Mouse (Mus musculus) embryonic facial prominence, embryonic 15.5 days (tissue): ENCODE data around the gene Tprg. TPM values are rescaled to one million over a fixed set of nuclear protein-coding genes. Genes with fewer than 3 reads are reported as not detected.

Experiments used
- ATAC-seq: fragments of 200-750 bp; cut with Nextera tagmentation; 2 replicates; pipeline ENCODE4 v1.8.0; 2017; ENCODE audit warnings: low read depth, moderate TSS enrichment; ENCODE audit not compliant: insufficient number of reproducible peaks, low FRiP score, low TSS enrichment
- H3K27ac ChIP-seq: fragments of 300-500 bp; sonication (generic); replicated peaks from 2 replicates; pipeline ENCODE4 v1.5.1; 2015; ENCODE audit warnings: mild to moderate bottlenecking, inconsistent platforms
- H3K27me3 ChIP-seq: fragments of 300-500 bp; sonication (generic); 2 replicates; pipeline ENCODE4 v1.6.1; 2015; ENCODE audit warnings: inconsistent platforms
- H3K36me3 ChIP-seq: fragments of 300-500 bp; sonication (generic); 2 replicates; pipeline ENCODE4 v1.6.1; 2015; ENCODE audit warnings: mild to moderate bottlenecking, inconsistent platforms
- H3K4me1 ChIP-seq: fragments of 300-500 bp; sonication (generic); 2 replicates; pipeline ENCODE4 v1.6.1; 2015; ENCODE audit warnings: inconsistent platforms
- H3K4me2 ChIP-seq: fragments of 300-500 bp; sonication (generic); replicated peaks from 2 replicates; pipeline ENCODE4 v1.6.1; 2015; ENCODE audit warnings: mild to moderate bottlenecking, inconsistent platforms
- H3K4me3 ChIP-seq: fragments of 300-500 bp; sonication (generic); replicated peaks from 2 replicates; pipeline ENCODE4 v1.5.1; 2015; ENCODE audit warnings: mild to moderate bottlenecking, inconsistent platforms
- H3K9ac ChIP-seq: fragments of 300-500 bp; sonication (generic); 2 replicates; pipeline ENCODE4 v1.6.1; 2015; ENCODE audit warnings: inconsistent platforms
- H3K9me3 ChIP-seq: fragments of 300-500 bp; sonication (generic); replicated peaks from 2 replicates; pipeline ENCODE4 v1.6.1; 2016; ENCODE audit warnings: inconsistent platforms
- WGBS: fragments of 180-500 bp; shearing (Covaris S2); methylation state at CpG from one replicate; pipeline ENCODE4 v1.1.7; 2015; 5-methylcytosine and 5-hydroxymethylcytosine counted together
- polyA plus RNA-seq: library from polyadenylated mRNA; unstranded; fragments of >200 nt; fragmentation: Nextera tagmentation; extraction: Ambion mirVana; gene quantifications from 2 replicates; pipeline ENCODE4 v1.2.1, GENCODE M21; 2015

Tprg gene
- polyA plus RNA-seq, 1 experiment from 2014 or later = 12.2 TPM

DNA sequence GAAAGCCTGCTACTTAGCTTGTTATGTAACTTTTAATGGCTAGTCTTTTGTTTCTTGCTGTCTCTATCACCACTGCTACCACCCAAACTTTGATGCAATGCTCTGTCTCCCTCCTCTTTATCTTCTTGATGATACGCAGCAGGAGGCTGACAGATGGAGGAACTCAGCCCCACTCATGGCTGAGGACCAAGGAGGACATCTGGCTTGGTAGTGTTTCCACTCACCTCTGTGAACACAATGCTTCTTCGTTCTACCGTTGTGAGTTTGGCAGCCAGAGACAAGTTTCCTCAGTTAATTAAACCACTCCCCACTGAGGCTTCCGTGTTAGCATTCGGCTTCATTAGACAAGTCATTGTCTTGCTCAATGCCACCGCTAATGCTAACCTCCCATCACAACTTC is 117.5 kb downstream of the Tprg start:
- H3K4me3 ChIP-seq = no peak overlapping the region
- no peaks in the 10 kb centered on the region for H3K36me3 ChIP-seq
- no peak overlapping the region for H3K27ac ChIP-seq
- no peaks in the 10 kb centered on the region for H3K9me3 ChIP-seq
- H3K9ac ChIP-seq = no peak overlapping the region
- H3K4me2 ChIP-seq = no peak overlapping the region
- H3K27me3 ChIP-seq = no peaks in the 10 kb centered on the region
- ATAC-seq = no peak
- 60% methylated on average over 6 of the region's 6 CpGs for WGBS
- peaks cover 13% of the 10 kb centered on the region for H3K4me1 ChIP-seq

DNA sequence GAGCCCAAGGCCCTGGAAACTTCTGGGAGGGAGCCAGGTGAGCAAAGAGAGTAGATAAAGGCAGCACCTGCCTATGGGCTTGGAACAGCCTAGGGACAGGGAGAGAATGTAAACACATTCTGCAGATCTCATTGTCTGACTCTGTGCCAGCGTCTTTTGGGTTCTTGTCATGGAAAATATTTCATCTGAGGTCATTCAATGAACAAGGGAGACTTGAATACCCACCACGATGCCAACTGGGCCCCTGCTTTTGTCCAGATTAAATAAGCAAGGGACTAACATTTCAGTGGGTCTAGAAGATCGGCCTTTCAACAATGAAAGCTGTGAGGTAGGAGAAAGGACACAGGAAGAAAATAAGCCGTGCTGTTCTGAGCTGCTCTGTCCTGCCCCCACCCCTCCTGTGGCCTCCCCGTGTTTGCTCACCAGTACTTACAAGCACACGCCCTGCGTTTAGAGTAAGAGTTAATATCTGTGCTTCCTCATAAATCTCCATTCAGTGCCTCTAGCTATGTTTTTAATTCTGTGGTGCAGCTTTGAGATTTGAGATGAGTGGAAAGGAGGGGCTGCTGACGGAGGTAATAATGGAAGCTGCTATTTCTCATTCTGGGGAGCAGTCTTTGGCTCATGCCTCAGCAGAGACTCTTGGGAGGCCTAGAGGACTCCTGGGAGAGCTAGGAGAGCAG is 120.7 kb downstream of the Tprg start:
- no peaks in the 10 kb centered on the region for H3K9me3 ChIP-seq
- peak overlapping the region; percentile 79 for H3K27ac ChIP-seq
- no peak overlapping the region for H3K4me3 ChIP-seq
- H3K4me2 ChIP-seq = peak overlapping the region; percentile 1
- peaks cover 13% of the 10 kb centered on the region for H3K4me1 ChIP-seq
- peak; percentile 86 for ATAC-seq
- no peaks in the 10 kb centered on the region for H3K36me3 ChIP-seq
- WGBS = 9% methylated on average over 8 of the region's 8 CpGs
- H3K27me3 ChIP-seq = no peaks in the 10 kb centered on the region
- H3K9ac ChIP-seq = no peak overlapping the region

DNA sequence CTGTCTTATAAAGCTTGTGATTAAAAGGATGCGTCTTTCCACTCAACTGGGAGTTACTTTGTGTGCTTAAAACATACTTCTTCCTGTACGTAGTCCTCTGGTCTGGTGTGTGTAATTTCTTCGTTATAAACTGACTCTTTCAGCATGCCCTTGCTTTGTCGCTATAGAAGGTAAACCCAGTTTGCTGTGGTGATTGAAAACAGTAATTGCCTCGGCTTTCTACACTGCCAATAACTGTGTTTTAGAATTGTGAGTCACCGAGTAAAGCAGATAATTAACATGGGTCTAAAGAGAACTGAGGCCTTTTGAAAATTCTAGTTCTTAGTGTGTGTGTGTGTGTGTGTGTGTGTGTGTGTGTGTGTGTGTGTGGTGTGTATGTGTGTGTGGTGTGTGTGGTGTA is 121.4 kb downstream of the Tprg start:
- Histone ChIP-seq H3K4me1 (peaks cover 13% of the 10 kb centered on the region), H3K27ac (peak overlapping the region; percentile 79), H3K4me3 (no peak overlapping the region), H3K36me3 (no peaks in the 10 kb centered on the region), H3K27me3 (no peaks in the 10 kb centered on the region), H3K9ac (no peak overlapping the region), H3K4me2 (no peak overlapping the region), H3K9me3 (no peaks in the 10 kb centered on the region)
- WGBS = 38% methylated on average over 6 of the region's 6 CpGs
- 0 out of 2 replicates have a peak, but pooled peaks have one; percentile 30 for ATAC-seq

DNA sequence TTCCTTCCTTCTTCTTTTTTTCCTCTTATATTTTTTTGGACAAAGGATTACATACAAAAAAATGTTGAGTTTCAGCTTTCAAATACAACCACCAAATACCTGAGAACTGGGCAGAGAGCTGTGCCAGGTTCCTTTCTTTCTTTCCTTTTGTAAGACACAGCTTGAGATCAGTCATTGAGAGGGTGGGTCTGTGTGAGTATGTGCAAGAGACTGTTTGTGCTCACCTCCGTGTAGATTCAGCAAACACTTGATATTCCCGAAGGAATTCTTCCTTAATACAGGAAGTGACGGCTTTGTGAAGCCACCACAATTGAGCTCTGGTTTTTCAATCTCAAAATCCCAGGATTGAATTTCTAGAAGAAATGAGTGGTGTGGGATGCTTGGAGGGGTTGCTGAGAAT is 124.7 kb downstream of the Tprg start:
- Histone ChIP-seq H3K9ac (no peak overlapping the region), H3K36me3 (no peaks in the 10 kb centered on the region), H3K27ac (no peak overlapping the region), H3K9me3 (no peaks in the 10 kb centered on the region), H3K4me1 (peaks cover 13% of the 10 kb centered on the region), H3K27me3 (no peaks in the 10 kb centered on the region), H3K4me3 (no peak overlapping the region), H3K4me2 (no peak overlapping the region)
- ATAC-seq = no peak
- WGBS = 56% methylated on average over 3 of the region's 3 CpGs

DNA sequence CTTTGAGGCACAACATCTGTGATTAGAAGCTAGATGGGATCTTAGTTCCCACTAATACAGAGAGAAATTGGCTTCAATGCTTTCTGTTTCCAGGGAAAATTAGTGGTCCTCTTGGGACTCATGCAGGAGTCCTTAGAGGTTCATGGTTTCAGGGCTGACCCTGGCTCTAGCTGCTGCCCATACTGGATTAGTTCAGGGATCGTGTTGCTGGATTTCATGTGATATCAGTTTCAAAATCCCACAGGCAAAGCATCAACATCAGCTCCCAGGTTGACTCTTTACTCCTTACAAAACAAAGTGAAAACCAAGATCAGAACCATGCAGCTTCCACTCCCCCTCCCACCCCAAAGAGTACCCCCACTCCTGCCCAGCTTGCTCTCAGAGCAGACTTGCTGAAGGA is 127.3 kb downstream of the Tprg start:
- no peak overlapping the region for H3K9ac ChIP-seq
- H3K4me3 ChIP-seq = no peak overlapping the region
- no peaks in the 10 kb centered on the region for H3K36me3 ChIP-seq
- no peak for ATAC-seq
- WGBS = 31% methylated on average over 1 of the region's 1 CpGs
- H3K9me3 ChIP-seq = no peaks in the 10 kb centered on the region
- H3K27me3 ChIP-seq = no peaks in the 10 kb centered on the region
- H3K27ac ChIP-seq = no peak overlapping the region
- no peak overlapping the region for H3K4me2 ChIP-seq
- H3K4me1 ChIP-seq = peaks cover 11% of the 10 kb centered on the region; the same call in 1 of the 2 replicates

DNA sequence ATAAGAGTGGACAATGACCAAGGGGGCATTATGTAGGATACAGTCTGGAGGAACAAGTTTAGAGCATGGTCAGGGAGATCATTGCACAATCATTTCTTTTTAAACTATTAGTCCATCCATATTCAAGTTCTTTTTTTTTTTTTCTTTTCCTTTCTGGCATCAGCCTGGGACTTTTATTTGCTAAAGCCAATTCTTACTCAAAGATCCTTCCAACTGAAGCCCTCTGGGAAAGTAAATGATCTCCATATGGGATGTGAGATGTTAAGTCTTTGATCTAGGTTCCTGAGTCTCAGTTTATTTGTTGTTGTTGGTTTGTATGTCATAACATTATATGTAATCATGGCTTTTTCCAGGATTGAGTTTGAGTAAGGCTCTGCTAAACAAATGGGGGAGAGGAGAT is 128.6 kb downstream of the Tprg start:
- H3K27me3 ChIP-seq = no peaks in the 10 kb centered on the region
- ATAC-seq = no peak
- no peak overlapping the region for H3K27ac ChIP-seq
- H3K4me1 ChIP-seq = peaks cover 11% of the 10 kb centered on the region; the same call in 1 of the 2 replicates
- no peaks in the 10 kb centered on the region for H3K9me3 ChIP-seq
- no peak overlapping the region for H3K4me2 ChIP-seq
- no peak overlapping the region for H3K9ac ChIP-seq
- no peak overlapping the region for H3K4me3 ChIP-seq
- H3K36me3 ChIP-seq = no peaks in the 10 kb centered on the region

DNA sequence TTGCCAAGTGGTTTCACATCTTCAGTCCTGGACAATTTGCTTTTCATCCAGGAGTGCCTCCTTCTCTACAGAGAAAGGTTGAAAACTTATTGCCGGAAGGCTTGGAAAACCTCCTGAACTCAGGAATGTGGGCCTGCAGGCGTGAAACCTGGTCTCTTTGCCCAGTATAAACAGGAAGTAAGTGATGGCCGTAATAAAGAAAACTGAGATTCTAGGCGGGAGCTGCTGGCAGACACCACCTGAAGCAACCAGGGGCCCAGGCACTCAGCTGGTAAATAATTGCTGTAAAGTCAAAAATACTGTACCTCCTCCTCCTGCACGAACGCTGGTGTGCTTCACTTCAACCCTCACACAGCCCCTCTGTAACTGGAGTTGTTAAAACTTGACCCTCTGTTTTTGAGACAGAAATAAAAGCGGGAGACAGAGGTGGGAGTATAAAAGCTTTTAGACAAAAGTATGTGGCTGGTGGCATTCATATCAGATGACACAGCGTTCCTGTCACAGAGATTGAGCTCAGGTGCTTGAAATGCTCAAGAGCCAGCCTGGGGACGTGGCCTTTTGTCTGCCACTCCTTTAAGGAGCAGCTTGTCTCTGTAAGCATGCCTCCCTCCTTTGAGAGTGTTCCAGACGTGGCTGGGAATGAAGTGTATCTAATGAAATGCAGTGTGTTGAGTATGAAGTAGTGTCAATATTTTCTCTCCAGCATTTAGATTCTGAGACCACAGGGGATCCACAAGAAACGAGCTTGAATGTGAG is 131.4 kb downstream of the Tprg start:
- Histone ChIP-seq H3K27me3 (no peaks in the 10 kb centered on the region), H3K4me3 (no peak overlapping the region), H3K27ac (peak overlapping the region; percentile 69), H3K9me3 (no peaks in the 10 kb centered on the region), H3K4me1 (peaks cover 11% of the 10 kb centered on the region; the same call in 1 of the 2 replicates), H3K4me2 (no peak overlapping the region), H3K36me3 (no peaks in the 10 kb centered on the region), H3K9ac (no peak overlapping the region)
- WGBS = 21% methylated on average over 11 of the region's 11 CpGs
- no peak for ATAC-seq

DNA sequence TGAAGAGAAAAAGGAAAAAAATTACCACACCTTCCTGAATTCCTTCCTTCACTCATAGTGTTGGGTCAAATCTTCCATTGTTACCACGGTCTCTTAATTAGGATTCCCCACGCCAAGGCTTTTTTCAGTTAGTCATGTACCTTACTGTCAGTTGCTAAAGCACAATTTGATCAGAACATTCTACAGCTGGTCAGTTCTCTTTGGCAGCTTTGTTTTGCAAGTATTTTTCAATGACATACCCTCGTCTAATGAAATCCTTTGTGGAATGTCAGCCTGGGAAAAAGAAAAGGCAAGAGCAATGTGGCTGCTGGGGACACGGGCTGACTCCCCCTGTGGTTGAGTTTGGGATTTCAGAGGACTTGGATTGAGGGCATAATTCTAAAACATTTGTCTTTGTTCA is 136.4 kb downstream of the Tprg start:
- Histone ChIP-seq H3K4me1 (peaks cover 17% of the 10 kb centered on the region), H3K9me3 (no peaks in the 10 kb centered on the region), H3K36me3 (no peaks in the 10 kb centered on the region), H3K4me3 (no peak overlapping the region), H3K27me3 (no peaks in the 10 kb centered on the region), H3K9ac (no peak overlapping the region), H3K4me2 (no peak overlapping the region), H3K27ac (no peak overlapping the region)
- WGBS = 60% methylated on average over 4 of the region's 4 CpGs
- ATAC-seq = no peak

DNA sequence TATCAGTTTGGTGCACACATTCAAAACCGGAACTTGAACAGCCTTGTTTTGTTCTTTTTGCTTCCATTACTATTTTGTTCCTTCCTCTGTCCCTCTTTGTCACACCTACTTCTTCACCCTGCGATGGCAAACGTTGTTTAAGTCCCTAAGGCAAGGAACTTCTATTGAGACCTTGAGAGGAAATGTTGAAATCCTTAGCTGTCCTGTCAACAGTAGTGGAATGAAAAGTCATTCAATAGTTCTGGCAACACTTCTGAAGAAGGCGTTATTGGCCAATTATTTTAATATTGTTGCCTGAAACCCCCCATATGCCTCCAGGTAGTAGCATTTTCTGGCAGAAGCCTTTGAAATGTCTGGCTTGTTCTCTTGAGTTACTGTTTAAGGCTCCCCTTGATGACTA is 137.4 kb downstream of the Tprg start:
- Histone ChIP-seq H3K4me2 (no peak overlapping the region), H3K4me1 (peaks cover 11% of the 10 kb centered on the region; the same call in 1 of the 2 replicates), H3K27me3 (no peaks in the 10 kb centered on the region), H3K36me3 (no peaks in the 10 kb centered on the region), H3K4me3 (no peak overlapping the region), H3K9ac (no peak overlapping the region), H3K27ac (no peak overlapping the region), H3K9me3 (no peaks in the 10 kb centered on the region)
- WGBS = 67% methylated on average over 4 of the region's 4 CpGs
- no peak for ATAC-seq

DNA sequence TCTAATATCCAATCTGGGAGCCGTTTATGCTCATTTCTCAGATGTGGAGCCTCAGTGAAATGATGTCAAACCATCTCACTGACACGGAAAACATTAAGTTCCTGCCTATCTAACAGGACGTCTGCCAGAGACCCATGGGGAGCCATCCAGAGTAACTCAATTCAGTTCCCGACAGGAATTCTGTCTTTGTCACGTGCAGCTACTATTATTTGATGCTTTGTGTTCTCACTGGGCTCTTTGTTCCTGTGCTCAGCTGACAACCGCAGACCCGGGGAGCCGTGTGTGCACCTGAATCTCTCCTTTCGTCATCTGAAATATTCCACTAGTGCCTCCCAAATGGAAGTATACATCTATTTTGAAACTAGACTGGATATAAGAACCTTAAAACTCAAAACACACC is 138.3 kb downstream of the Tprg start:
- no peak for ATAC-seq
- Histone ChIP-seq H3K4me2 (no peak overlapping the region), H3K27ac (no peak overlapping the region; the same call in 1 of the 2 replicates), H3K9ac (no peak overlapping the region), H3K36me3 (no peaks in the 10 kb centered on the region), H3K9me3 (no peaks in the 10 kb centered on the region), H3K4me1 (peaks cover 11% of the 10 kb centered on the region; the same call in 1 of the 2 replicates), H3K27me3 (no peaks in the 10 kb centered on the region), H3K4me3 (no peak overlapping the region)
- 48% methylated on average over 9 of the region's 9 CpGs for WGBS

DNA sequence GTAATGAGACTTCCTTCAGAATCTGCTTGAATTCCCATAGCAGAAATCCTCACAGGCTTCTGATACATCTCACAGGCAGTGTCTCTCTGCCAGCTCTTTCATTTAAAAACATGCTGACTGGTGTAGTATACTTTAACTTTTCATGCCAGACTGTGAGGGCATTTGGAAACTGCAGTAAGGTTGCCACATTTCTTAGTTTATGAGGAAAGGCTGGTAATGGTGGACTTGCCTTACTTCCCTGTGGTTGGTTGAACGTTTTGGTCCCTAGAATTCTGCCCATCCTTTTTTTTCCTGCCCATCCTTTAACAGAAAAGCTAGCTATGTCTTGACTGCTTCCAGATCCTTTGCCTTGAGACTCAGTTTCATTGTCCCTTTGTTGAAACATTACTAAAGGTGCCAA is 138.8 kb downstream of the Tprg start:
- Histone ChIP-seq H3K4me1 (peaks cover 11% of the 10 kb centered on the region; the same call in 1 of the 2 replicates), H3K36me3 (no peaks in the 10 kb centered on the region), H3K27ac (no peak overlapping the region; the same call in 1 of the 2 replicates), H3K4me2 (no peak overlapping the region), H3K4me3 (no peak overlapping the region), H3K9ac (no peak overlapping the region), H3K9me3 (no peaks in the 10 kb centered on the region), H3K27me3 (no peaks in the 10 kb centered on the region)
- ATAC-seq = no peak
- WGBS = 27% methylated on average over 1 of the region's 1 CpGs
